Mouse (Mus musculus): Measurements from ENCODE around the gene Ppp1r15a. TPM values are rescaled to one million over a fixed set of nuclear protein-coding genes. Genes with fewer than 3 reads are reported as not detected.
"Not testable (repeated sequence)": the region's sequence is repeated elsewhere in the genome, so short reads cannot be mapped to it uniquely, and the experiment has no call there.

Ppp1r15a gene
- total RNA-seq, 2 experiments from 2014 or later = 36.9 to 45.1 TPM

DNA sequence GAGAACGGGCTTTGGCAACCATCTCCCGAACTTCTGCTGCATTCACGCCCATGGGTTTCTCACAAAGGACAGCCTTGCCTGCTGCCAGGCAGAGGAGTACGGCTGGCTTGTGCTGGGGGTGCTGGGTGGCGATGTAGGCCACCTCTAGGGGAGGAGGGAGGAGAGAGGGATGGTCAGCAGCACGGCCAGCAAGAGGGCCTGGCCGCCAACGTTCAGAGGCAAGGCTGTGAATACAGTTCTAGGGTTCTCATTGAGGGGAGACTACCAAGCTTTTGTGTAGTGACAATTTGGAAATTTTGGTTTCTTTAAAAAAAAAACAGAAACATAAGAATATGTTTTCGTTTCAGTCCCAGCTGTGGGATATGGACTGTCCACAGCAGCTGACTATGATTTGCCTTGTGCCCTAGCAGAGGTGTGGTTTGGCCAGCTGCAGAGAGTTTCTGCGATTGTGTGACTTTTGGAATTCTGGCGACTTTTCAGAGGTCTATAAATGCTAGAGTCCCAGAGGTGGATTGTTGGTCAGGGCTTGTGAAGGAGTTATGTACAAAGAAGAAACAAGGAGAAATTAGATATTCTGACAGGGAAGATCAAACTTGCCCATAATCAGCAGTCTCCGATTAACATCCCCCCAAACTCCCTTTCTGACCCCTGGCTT is 39.2 kb downstream of the Ppp1r15a start, which contains the start of gene Gm45808:
Gene Gm45808, minus strand, starts transcription at position 51 of the 655 bp plus-strand sequence.
- no peak for DNase-seq (ENCODE audit: low spot score in 2 of 2)

DNA sequence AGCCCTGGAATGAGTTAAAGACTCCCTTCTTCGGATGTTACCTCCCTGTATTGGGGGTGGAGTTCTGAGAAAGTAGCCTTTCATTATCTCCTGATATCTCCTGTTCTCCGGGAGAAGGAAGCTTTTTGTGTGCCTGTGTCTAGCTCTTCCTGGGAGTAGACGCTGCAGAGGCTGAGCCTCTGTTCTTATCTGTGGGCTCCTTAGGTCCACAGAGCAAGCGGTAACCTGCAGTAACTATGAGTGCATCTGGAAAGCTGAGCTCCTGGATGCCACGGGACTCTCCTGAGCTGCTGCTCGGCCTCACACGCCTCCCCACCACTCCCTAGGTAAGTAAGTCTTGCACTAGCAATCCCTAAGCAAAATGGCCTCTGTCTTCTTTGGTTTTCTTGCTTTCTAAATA is 39.9 kb downstream of the Ppp1r15a start:
- no peak for DNase-seq (ENCODE audit: low spot score in 2 of 2)

DNA sequence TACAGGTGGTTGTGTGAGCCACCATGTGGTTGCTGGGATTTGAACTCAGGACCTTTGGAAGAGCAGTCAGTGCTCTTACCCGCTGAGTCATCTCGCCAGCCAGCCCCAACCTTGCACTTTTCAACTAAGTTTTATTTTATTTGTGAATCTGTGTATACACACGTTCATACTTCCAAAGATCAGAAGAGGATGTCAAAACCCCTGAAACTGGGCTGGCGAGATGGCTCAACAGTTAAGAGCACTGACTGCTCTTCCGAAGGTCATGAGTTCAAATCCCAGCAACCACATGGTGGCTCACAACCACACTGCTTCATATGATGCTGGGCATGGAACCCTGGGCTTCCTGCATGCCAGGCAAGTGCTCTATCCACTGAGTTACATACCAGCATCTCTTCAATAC is 41.1 kb downstream of the Ppp1r15a start:
- not testable (repeated sequence) for DNase-seq (ENCODE audit: low spot score in 2 of 2)

DNA sequence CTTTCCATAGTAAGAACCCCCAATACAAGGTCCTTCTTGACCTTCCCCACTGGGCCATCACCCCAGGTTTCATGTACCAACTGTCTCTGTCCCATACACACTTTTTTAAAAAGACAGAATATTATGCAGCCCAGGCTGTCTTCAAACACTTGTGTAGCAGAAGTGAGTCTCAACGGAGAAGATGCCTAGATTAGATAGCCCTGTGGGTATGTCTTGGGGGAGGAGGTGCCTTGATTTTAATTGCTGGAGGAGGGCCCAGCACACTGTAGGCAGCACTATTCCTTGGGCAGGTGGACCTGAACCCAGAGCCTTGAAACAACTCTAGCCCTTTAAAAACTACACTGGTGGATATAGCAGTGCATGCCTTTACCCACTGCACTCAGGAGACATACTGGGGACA is 43.9 kb downstream of the Ppp1r15a start:
- DNase-seq (ENCODE audit: low spot score in 2 of 2) = no peak

DNA sequence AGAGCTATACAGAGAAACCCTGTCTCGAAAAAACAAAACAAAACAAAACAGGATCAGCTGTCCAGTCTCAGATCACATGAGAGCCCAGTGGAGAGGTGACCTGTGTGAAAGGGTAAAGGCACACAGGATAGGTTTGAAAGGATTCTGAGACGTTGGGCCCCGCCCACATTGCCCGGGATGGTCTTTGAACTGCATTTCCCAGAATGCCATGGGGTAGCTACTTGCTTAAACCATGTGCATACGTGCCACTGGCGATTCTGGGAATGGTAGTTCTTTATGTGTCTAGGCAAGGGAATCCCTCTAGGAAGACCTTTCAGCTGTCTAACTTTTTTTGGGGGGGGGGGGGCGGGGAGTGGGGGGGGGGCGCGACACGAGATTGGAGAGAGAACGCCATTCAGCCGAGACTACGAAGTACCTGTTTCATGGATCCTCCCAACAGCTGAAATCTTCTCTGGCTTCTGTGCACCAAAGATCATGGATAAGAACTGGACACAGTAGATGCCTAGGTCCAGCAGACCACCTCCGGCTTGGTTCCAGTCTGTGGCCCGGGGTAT is 44.6 kb downstream of the Ppp1r15a start, which contains the start of gene Tulp2:
Gene Tulp2, plus strand, starts transcription at position 504 of the 554 bp plus-strand sequence.
- no peak for DNase-seq (ENCODE audit: low spot score in 2 of 2)

DNA sequence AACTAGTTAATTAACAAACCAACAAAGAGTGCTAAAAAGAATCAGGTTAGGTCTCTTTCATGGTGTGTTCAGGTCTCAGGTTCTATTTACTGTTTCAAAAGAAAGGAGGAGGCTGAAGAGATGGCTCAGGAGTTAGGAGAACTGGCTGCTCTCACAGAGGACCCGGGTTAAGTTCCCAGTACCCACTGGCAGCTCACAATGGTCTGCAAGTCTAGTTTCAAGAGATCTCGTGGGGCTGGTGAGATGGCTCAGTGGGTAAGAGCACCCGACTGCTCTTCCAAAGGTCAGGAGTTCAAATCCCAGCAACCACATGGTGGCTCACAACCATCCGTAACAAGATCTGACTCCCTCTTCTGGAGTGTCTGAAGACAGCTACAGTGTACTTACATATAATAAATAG is 45.8 kb downstream of the Ppp1r15a start:
- not testable (repeated sequence) for DNase-seq (ENCODE audit: low spot score in 2 of 2)

DNA sequence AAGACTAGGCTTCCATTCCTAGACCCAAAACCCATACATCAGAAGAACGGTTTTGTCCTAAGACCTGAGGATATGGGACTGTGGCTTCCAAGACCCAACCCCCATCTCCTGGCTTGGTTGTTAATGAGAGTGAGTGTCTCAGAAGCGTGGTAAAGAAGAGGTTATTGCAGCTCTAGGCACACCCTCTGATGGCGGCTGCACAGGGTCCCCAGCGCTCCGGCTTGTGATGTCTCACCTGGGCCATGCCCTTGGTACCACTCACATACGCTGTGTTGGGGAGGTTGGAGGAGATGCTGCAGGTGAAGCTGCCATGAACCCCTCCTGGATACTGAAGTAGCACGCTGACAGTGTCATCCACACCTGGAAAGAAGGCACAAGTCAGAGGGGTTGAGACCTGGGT is 47.3 kb downstream of the Ppp1r15a start:
- DNase-seq (ENCODE audit: low spot score in 2 of 2) = no peak

DNA sequence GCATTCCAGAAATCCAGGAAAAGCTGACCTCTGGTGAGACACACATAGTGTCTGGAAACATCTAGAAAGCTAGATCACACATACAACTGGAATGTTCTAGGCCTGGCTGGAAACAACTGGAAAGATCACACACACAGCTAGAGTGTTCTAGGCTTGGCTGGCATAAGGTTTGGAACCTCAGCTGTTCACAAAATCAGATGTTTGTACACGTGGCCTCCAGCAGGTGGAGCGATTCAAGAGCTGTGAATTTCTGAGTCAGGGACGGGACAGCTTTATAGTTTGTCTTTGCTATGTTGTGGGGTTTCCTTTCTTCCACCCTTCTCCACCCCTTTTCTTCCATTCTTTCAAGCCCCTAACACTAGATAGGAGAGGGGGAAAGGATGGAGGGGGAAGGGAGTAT is 49.1 kb downstream of the Ppp1r15a start:
- no peak for DNase-seq (ENCODE audit: low spot score in 2 of 2)

DNA sequence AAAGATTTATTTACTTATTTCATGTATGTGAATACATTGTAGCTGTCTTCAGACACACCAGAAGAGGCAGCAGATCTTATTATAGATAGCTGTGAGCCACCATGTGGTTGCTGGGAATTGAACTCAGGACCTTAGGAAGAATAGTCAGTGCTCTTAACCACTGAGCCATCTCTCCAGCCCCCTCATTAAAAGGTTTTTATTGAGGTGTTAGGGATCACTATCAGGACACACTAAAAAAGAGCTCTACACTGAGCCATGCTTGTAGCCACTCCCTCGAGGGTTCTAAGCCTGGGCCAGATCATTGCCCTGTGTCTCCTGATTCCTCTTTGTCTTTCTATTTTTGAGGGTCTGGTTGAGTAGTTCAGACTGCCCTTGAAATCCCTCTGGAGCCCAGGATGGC is 49.6 kb downstream of the Ppp1r15a start:
- no peak for DNase-seq (ENCODE audit: low spot score in 2 of 2)

DNA sequence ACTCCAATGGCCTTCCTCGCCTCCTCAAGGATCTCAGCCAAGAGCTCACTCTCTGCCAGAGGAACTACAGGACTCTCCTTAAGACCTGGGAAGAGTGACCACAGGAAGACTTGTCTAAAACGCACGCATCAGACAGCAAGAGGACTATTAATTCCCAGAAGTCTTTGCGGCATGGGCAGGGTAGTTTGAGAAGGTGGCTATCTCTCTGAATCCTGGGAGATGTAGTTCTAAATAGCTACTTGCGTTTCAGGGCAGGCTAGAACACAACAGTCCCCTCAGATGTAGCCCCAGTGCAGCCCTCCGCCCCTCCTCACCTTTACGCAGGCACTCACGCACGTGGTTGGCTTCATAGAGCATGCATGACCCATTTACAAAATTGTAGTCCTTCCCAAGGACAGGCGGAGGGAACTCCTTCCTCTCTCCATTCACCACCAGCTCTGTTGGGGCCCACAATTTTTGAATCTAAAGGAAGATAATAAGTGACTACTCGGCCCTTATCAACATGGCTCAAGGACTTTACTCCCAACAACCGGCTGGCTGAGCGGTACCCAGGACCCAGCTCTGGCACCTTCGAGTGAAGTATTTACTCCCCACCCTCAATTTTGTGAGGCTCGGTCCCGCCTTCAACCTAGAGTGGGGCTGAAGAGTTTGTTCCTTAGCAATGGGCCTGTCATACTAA is 50.6 kb downstream of the Ppp1r15a start:
- DNase-seq (ENCODE audit: low spot score in 2 of 2) = no peak

Other genes with a start within 250 kb of the Ppp1r15a start
- not detected for gene Slc6a21, start 248.8 kb downstream of the Ppp1r15a start, total RNA-seq (2021)
- gene Trpm4, start 192.5 kb downstream of the Ppp1r15a start, total RNA-seq (2021) = 10 to 100 TPM; 17.0 to 18.1 TPM
- gene Hrc, start 191.0 kb downstream of the Ppp1r15a start, total RNA-seq (2021) = 10 to 100 TPM in 1 of 2 experiments, 1 to 10 TPM in 1; 6.7 to 13.0 TPM
- 1 to 10 TPM; 4.7 to 6.9 TPM for gene Ppfia3, start 159.2 kb downstream of the Ppp1r15a start, total RNA-seq (2021)
- 1 to 10 TPM; 4.8 to 4.9 TPM for gene Lin7b, start 155.7 kb downstream of the Ppp1r15a start, total RNA-seq (2021)
- gene Snrnp70, start 130.5 kb downstream of the Ppp1r15a start, total RNA-seq (2021) = 100 to 1,000 TPM; 499 to 509 TPM
- gene Kcna7, start 120.6 kb downstream of the Ppp1r15a start, total RNA-seq (2021) = under 1 TPM; 0.14 to 0.28 TPM
- under 1 TPM; 0.20 to 0.67 TPM for gene Ntf5, start 112.6 kb downstream of the Ppp1r15a start, total RNA-seq (2021)
- not detected for gene Lhb, start 105.4 kb downstream of the Ppp1r15a start, total RNA-seq (2021)
- 10 to 100 TPM; 38.6 to 40.2 TPM for gene Gys1, start 91.4 kb downstream of the Ppp1r15a start, total RNA-seq (2021)
- 10 to 100 TPM; 56.5 to 65.0 TPM for gene Ruvbl2, start 88.2 kb downstream of the Ppp1r15a start, total RNA-seq (2021)
- gene Ftl1, start 66.4 kb downstream of the Ppp1r15a start, total RNA-seq (2021) = 100 to 1,000 TPM; 684 to 753 TPM
- 10 to 100 TPM; 75.8 to 78.4 TPM for gene Bax, start 59.4 kb downstream of the Ppp1r15a start, total RNA-seq (2021)
- gene Tulp2, start 44.4 kb downstream of the Ppp1r15a start, total RNA-seq (2021) = under 1 TPM; 0.45 to 0.54 TPM
- gene Gm45808, start 39.5 kb downstream of the Ppp1r15a start, total RNA-seq (2021) = 10 to 100 TPM; 14.9 to 20.7 TPM
- 10 to 100 TPM; 35.0 to 38.8 TPM for gene Dhdh, start 37.5 kb downstream of the Ppp1r15a start, total RNA-seq (2021)
- gene Nucb1, start 15.9 kb downstream of the Ppp1r15a start, total RNA-seq (2021) = 100 to 1,000 TPM; 236 to 239 TPM
- 10 to 100 TPM; 12.5 to 17.5 TPM for gene Plekha4, start 62 bp upstream of the Ppp1r15a start, total RNA-seq (2021)
- gene Hsd17b14, start 28.6 kb upstream of the Ppp1r15a start, total RNA-seq (2021) = 1 to 10 TPM; 1.3 to 1.8 TPM
- gene Bcat2, start 43.9 kb upstream of the Ppp1r15a start, total RNA-seq (2021) = 10 to 100 TPM; 96.4 to 96.5 TPM
- under 1 TPM in 1 of 2 experiments, not detected in 1; 0.34 TPM for gene Fgf21, start 89.2 kb upstream of the Ppp1r15a start, total RNA-seq (2021)
- under 1 TPM in 1 of 2 experiments, not detected in 1; 0.22 TPM for gene Fut1, start 91.0 kb upstream of the Ppp1r15a start, total RNA-seq (2021)
- 1 to 10 TPM in 1 of 2 experiments, under 1 TPM in 1; 0.54 to 1.1 TPM for gene Izumo1, start 95.5 kb upstream of the Ppp1r15a start, total RNA-seq (2021)
- gene Rasip1, start 101.2 kb upstream of the Ppp1r15a start, total RNA-seq (2021) = 10 to 100 TPM; 31.1 to 31.2 TPM
- 10 to 100 TPM; 11.5 to 14.2 TPM for gene Mamstr, start 113.7 kb upstream of the Ppp1r15a start, total RNA-seq (2021)
- gene Fut2, start 140.1 kb upstream of the Ppp1r15a start, total RNA-seq (2021) = under 1 TPM in 1 of 2 experiments, not detected in 1; 0.42 TPM
- gene Ntn5, start 157.8 kb upstream of the Ppp1r15a start, total RNA-seq (2021) = under 1 TPM in 1 of 2 experiments, not detected in 1; 0.20 TPM
- under 1 TPM; 0.11 to 0.28 TPM for gene Sec1, start 168.1 kb upstream of the Ppp1r15a start, total RNA-seq (2021)
- gene Car11, start 173.6 kb upstream of the Ppp1r15a start, total RNA-seq (2021) = 10 to 100 TPM; 15.1 to 16.4 TPM
- 100 to 1,000 TPM; 101 to 129 TPM for gene Dbp, start 178.8 kb upstream of the Ppp1r15a start, total RNA-seq (2021)
- gene Rpl18, start 189.2 kb upstream of the Ppp1r15a start, total RNA-seq (2021) = 1,000 to 10,000 TPM; 1,215 to 1,230 TPM
- 10 to 100 TPM; 30.1 to 33.3 TPM for gene Sphk2, start 191.7 kb upstream of the Ppp1r15a start, total RNA-seq (2021)
- under 1 TPM; 0.45 to 0.62 TPM for gene Fam83e, start 194.9 kb upstream of the Ppp1r15a start, total RNA-seq (2021)
- not detected for gene Spaca4, start 199.5 kb upstream of the Ppp1r15a start, total RNA-seq (2021)